Mouse (Mus musculus) monocyte, adult 2 months (primary cell): ENCODE measurements around the gene Rybp.
A peak's percentile ranks its signal among the peaks of the same experiment; 100 is the strongest.

ENCODE experiments used
- DNase-seq, 2 experiments: peaks; one replicate each; pipeline ENCODE4 v3.0.0; 2022; ENCODE audit warnings: low spot score in 2 of 2, low read depth in 1 of 2

The Rybp gene

GRCm38 (mm10) chr6:100287334-100288015, at the start of gene Rybp:
Gene Rybp (minus strand): TSS chr6:100287485.
- peak; percentile 66 to 86 for DNase-seq

- DNase-seq: no peak
Observed at GRCm38 (mm10) chr6:100336591-100337148, 49.4 kb upstream of the Rybp start.

GRCm38 (mm10) chr6:100335506-100336144, 48.3 kb upstream of the Rybp start:
- no peak for DNase-seq

GRCm38 (mm10) chr6:100333745-100334144, 46.5 kb upstream of the Rybp start:
- no peak for DNase-seq

GRCm38 (mm10) chr6:100332479-100332878, 45.2 kb upstream of the Rybp start:
- no peak for DNase-seq

GRCm38 (mm10) chr6:100331582-100331981, 44.3 kb upstream of the Rybp start:
- no peak for DNase-seq

GRCm38 (mm10) chr6:100331055-100331454, 43.8 kb upstream of the Rybp start:
- DNase-seq: no peak

GRCm38 (mm10) chr6:100329542-100329941, 42.3 kb upstream of the Rybp start:
- no peak for DNase-seq

- no peak for DNase-seq
Observed at GRCm38 (mm10) chr6:100327050-100327449, 39.8 kb upstream of the Rybp start.

- DNase-seq: no peak
Observed at GRCm38 (mm10) chr6:100323756-100324430, 36.6 kb upstream of the Rybp start.

- no peak for DNase-seq
Observed at GRCm38 (mm10) chr6:100322561-100322960, 35.3 kb upstream of the Rybp start.

GRCm38 (mm10) chr6:100322145-100322544, 34.9 kb upstream of the Rybp start:
- no peak for DNase-seq

- no peak for DNase-seq
Observed at GRCm38 (mm10) chr6:100314201-100314600, 26.9 kb upstream of the Rybp start.

- no peak for DNase-seq
Observed at GRCm38 (mm10) chr6:100311167-100311566, 23.9 kb upstream of the Rybp start.

GRCm38 (mm10) chr6:100304831-100305230, 17.5 kb upstream of the Rybp start:
- DNase-seq: no peak

- DNase-seq: no peak
Observed at GRCm38 (mm10) chr6:100301410-100302108, 14.3 kb upstream of the Rybp start.

- no peak for DNase-seq
Observed at GRCm38 (mm10) chr6:100300831-100301230, 13.5 kb upstream of the Rybp start.

GRCm38 (mm10) chr6:100298945-100299344, 11.7 kb upstream of the Rybp start:
- DNase-seq: no peak

GRCm38 (mm10) chr6:100297536-100297935, 10.3 kb upstream of the Rybp start:
- peak in 1 of 2 experiments; percentile 10 for DNase-seq

GRCm38 (mm10) chr6:100292411-100292810, 5.1 kb upstream of the Rybp start:
- no peak for DNase-seq

- no peak for DNase-seq
Observed at GRCm38 (mm10) chr6:100289058-100289457, 1.8 kb upstream of the Rybp start.

- DNase-seq: no peak
Observed at GRCm38 (mm10) chr6:100288730-100289035, 1.4 kb upstream of the Rybp start.
